Mouse (Mus musculus) heart, adult 2 months (tissue): Measurements from ENCODE around the gene Gm20388. TPM values are rescaled to one million over a fixed set of nuclear protein-coding genes. Genes with fewer than 3 reads are reported as not detected.

Source experiments
- DNase-seq, 2 experiments: peaks; one replicate each; pipeline ENCODE4 v3.0.0; 2021
- H3K27ac ChIP-seq: fragments of 200-600 bp; 2 replicates; pipeline ENCODE4 v1.8.1; 2022
- H3K27me3 ChIP-seq: fragments of 200-500 bp; 2 replicates; pipeline ENCODE4 v1.6.1; 2012; ENCODE audit warnings: mild to moderate bottlenecking, low read length, inconsistent platforms, mixed read lengths; ENCODE audit not compliant: control insufficient read depth, insufficient read depth
- H3K36me3 ChIP-seq: fragments of 200-500 bp; 2 replicates; pipeline ENCODE4 v1.6.1; 2012; ENCODE audit warnings: low read length, inconsistent platforms; ENCODE audit not compliant: control insufficient read depth, insufficient read depth
- H3K4me1 ChIP-seq: fragments of 200-500 bp; 2 replicates; pipeline ENCODE4 v1.6.1; 2011; ENCODE audit warnings: low read length; ENCODE audit not compliant: control insufficient read depth, insufficient read depth
- H3K4me3 ChIP-seq: fragments of 200-600 bp; 2 replicates; pipeline ENCODE4 v1.8.1; 2022
- H3K79me2 ChIP-seq: fragments of 200-500 bp; replicated peaks from 2 replicates; pipeline ENCODE4 v1.6.1; 2012; ENCODE audit warnings: mild to moderate bottlenecking, inconsistent platforms, low read length, moderate library complexity, mixed read lengths; ENCODE audit not compliant: control insufficient read depth, insufficient read depth
- H3K9ac ChIP-seq: fragments of 200-500 bp; 2 replicates; pipeline ENCODE4 v1.6.1; 2012; ENCODE audit warnings: low read depth, mild to moderate bottlenecking, control low read depth, inconsistent platforms, low read length, mixed read lengths
- CTCF ChIP-seq: fragments of 200-600 bp; IDR thresholded peaks from 2 replicates; pipeline ENCODE4 v1.8.1; 2022; ENCODE audit warnings: antibody characterized with exemption, mild to moderate bottlenecking, moderate library complexity
- EP300 ChIP-seq: fragments of 200-500 bp; IDR thresholded peaks from 2 replicates; pipeline ENCODE4 v1.6.1; 2011; ENCODE audit warnings: low read depth, low read length, control low read depth; ENCODE audit not compliant: insufficient read depth
- POLR2A ChIP-seq: fragments of 200-500 bp; IDR thresholded peaks from 2 replicates; pipeline ENCODE4 v1.6.1; 2011; ENCODE audit warnings: mild to moderate bottlenecking, low read depth, low read length, control low read depth; ENCODE audit not compliant: insufficient read depth
- WGBS: fragments of 180-500 bp; shearing (Covaris S2); methylation state at CpG from one replicate; pipeline ENCODE4 v1.1.7; 2018; 5-methylcytosine and 5-hydroxymethylcytosine counted together
- intact Hi-C: fragments of 180-260 bp; cut with DNase I; formaldehyde crosslinking; loops from one replicate; pipeline ENCODE4 v1.15.1; 2025
- polyA plus RNA-seq: library from polyadenylated mRNA; depleted of rRNA; stranded (reverse); fragments of >200 nt; gene quantifications from 2 replicates; pipeline ENCODE4 v1.2.3, GENCODE M21; 2012
- total RNA-seq, 2 experiments: library from RNA; stranded (reverse); gene quantifications; 2 replicates each; pipeline ENCODE4 v1.2.3; 2021

Gene Gm20388
- total and polyA plus RNA-seq, 3 experiments = 1.8 to 32.3 TPM; not detected in 1

DNA sequence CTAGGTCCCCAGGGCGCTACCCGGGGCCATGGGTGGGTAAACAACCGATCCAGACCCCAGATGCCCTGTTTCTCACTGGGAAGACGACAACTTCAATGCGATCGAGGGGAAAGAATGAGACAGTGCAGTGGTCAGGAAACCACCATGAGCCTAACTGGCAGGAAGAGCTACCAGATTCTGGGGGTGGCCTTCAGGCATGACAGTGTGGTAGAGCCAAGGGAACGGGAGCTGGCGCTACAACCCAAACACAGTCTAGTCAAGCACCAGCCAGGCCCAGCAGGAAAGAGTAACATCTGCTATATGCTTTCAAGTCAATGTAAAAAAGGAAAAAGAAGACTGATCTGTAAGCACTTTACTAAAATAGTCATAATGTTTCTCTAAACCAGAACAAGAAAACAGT is 1725.5 kb downstream of the Gm20388 start:
- Histone ChIP-seq H3K36me3 (peaks cover 3% of the 10 kb centered on the region; the same call in 1 of the 2 replicates), H3K27ac (peak overlapping the region; percentile 62), H3K27me3 (no peaks in the 10 kb centered on the region), H3K4me1 (peaks cover 53% of the 10 kb centered on the region), H3K79me2 (peaks cover 20% of the 10 kb centered on the region), H3K4me3 (no peak overlapping the region), H3K9ac (no peak overlapping the region)
- WGBS = 50% methylated on average over 8 of the region's 8 CpGs
- TF ChIP-seq EP300 = no peak
- TF ChIP-seq CTCF = no peak
- no peak for TF ChIP-seq POLR2A
- intact Hi-C loops = loop anchor here (2.0 to 5.0 kb wide), 2 partner anchors 15 to 34 kb away; no protein-coding TSS in a partner anchor
- DNase-seq = no peak

DNA sequence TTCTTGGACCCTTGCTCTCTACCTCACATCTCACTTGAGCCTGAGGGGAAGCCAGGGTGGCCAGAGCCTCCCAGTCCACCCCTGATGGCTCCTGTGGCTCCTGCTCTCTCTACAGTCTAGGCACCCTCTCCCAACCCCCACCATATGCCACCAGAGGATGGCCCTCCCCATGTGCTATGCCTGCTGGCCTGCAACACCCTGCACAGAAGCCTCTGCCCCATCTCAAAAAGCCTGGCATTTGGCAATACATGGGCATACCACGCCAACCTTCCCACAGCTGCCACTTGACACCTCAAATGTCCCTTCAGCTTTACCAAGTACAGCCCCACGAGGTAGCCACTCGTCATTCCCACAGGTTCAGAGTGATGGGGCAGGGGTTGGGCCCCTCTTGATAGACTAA is 1732.2 kb downstream of the Gm20388 start:
- no peak for TF ChIP-seq POLR2A
- TF ChIP-seq CTCF = no peak
- no peak for TF ChIP-seq EP300
- Histone ChIP-seq H3K4me1 (peaks cover 51% of the 10 kb centered on the region), H3K79me2 (peaks cover 14% of the 10 kb centered on the region), H3K4me3 (no peak overlapping the region), H3K27me3 (no peaks in the 10 kb centered on the region), H3K36me3 (no peaks in the 10 kb centered on the region), H3K9ac (no peak overlapping the region), H3K27ac (no peak overlapping the region)
- DNase-seq = no peak
- 52% methylated on average over 3 of the region's 3 CpGs for WGBS
- intact Hi-C loops = no loop called here

GRCm38 (mm10) chr8:121643384-121643783 is 1732.7 kb downstream of the Gm20388 start:
- TF ChIP-seq EP300 (no peak), POLR2A (no peak), CTCF (no peak)
- Histone ChIP-seq H3K4me3 (no peak overlapping the region), H3K27me3 (no peaks in the 10 kb centered on the region), H3K9ac (peak overlapping the region; percentile 23), H3K27ac (peak overlapping the region; percentile 48), H3K4me1 (peaks cover 52% of the 10 kb centered on the region), H3K79me2 (peaks cover 15% of the 10 kb centered on the region), H3K36me3 (no peaks in the 10 kb centered on the region)
- no peak for DNase-seq
- intact Hi-C loops = no loop called here
- WGBS = 18% methylated on average over 11 of the region's 11 CpGs

GRCm38 (mm10) chr8:121647511-121648215 is 1737.0 kb downstream of the Gm20388 start:
- H3K4me3 ChIP-seq = no peak overlapping the region
- peaks cover 49% of the 10 kb centered on the region for H3K4me1 ChIP-seq
- 75% methylated on average over 12 of the region's 12 CpGs for WGBS

DNA sequence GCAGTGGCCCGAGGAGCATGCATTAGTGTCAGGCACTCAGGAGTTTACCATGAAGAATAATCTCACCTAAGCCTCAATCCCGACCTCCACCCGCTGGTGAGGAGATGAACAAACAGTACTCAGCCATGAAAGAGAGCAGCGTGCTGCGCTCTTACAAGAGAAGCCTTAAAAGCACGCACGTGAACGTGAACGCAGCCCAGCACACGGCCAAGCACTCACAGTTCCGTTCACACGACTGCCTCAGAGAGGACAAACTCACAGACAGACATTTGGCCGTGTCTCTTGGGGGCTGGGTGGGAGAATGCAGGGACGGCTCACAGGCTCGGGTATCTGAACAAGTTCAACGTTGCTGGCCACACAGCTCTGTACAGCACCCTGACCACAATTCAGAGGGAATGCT is 1737.8 kb downstream of the Gm20388 start:
- Histone ChIP-seq H3K4me3 (no peak overlapping the region; the same call in 1 of the 2 replicates), H3K4me1 (peaks cover 42% of the 10 kb centered on the region), H3K9ac (no peak overlapping the region), H3K36me3 (no peaks in the 10 kb centered on the region; the same call in 1 of the 2 replicates), H3K27ac (no peak overlapping the region), H3K27me3 (no peaks in the 10 kb centered on the region), H3K79me2 (peaks cover 19% of the 10 kb centered on the region)
- WGBS = 54% methylated on average over 16 of the region's 16 CpGs
- no peak for DNase-seq
- TF ChIP-seq POLR2A (no peak), CTCF (no peak), EP300 (no peak)
- intact Hi-C loops = loop anchor here (5.0 kb wide), 1 partner anchor 34 kb away; no protein-coding TSS in a partner anchor

More at GRCm38 (mm10) chr8:121647511-121648215, 1737.0 kb downstream of the Gm20388 start:
- intact Hi-C loops = loop anchor here (5.0 kb wide), 1 partner anchor 35 kb away; no protein-coding TSS in a partner anchor
- no peak overlapping the region for H3K27ac ChIP-seq
- no peaks in the 10 kb centered on the region for H3K27me3 ChIP-seq
- H3K79me2 ChIP-seq = peaks cover 19% of the 10 kb centered on the region
- no peak overlapping the region for H3K9ac ChIP-seq
- DNase-seq = no peak
- H3K36me3 ChIP-seq = no peaks in the 10 kb centered on the region; the same call in 1 of the 2 replicates
- TF ChIP-seq EP300 = no peak
- TF ChIP-seq POLR2A = no peak
- no peak for TF ChIP-seq CTCF

DNA sequence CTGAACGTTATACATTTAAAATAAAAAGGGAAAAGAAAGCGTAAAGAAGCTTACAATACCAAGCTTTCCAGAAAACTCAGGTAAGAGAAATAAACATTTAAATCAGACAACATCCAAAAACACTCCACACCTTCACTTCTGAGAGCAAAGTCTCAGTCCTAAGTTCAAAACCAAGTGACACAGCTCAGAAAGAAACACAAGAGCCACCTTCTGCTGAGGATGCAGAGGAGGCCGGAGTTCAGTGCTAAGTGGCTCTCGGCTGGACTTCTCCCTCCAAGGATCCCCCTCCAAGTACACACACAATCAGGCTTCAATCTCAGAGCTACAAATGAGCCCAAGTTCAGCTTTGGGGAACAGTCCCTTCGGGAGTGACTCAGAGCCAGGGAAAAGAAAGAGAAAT is 1738.8 kb downstream of the Gm20388 start:
- H3K4me1 ChIP-seq = peaks cover 38% of the 10 kb centered on the region
- TF ChIP-seq POLR2A = no peak
- no peak for TF ChIP-seq EP300
- intact Hi-C loops = loop anchor here (5.0 kb wide), 1 partner anchor 33 kb away; no protein-coding TSS in a partner anchor
- no peak for DNase-seq
- WGBS = 67% methylated on average over 5 of the region's 5 CpGs
- H3K4me3 ChIP-seq = no peak overlapping the region
- H3K79me2 ChIP-seq = peaks cover 19% of the 10 kb centered on the region
- no peaks in the 10 kb centered on the region; the same call in 1 of the 2 replicates for H3K36me3 ChIP-seq
- no peak overlapping the region for H3K27ac ChIP-seq
- H3K27me3 ChIP-seq = no peaks in the 10 kb centered on the region
- H3K9ac ChIP-seq = 0 out of 2 replicates have a peak overlapping the region, but pooled peaks have one; percentile 15
